Mouse (Mus musculus) heart, adult 2 months (tissue): ENCODE results near the gene Slc7a11. TPM values are rescaled to one million over a fixed set of nuclear protein-coding genes. Genes with fewer than 3 reads are reported as not detected.
"Not testable (repeated sequence)": the region's sequence is repeated elsewhere in the genome, so short reads cannot be mapped to it uniquely, and the experiment has no call there.

Experiments
- DNase-seq, 2 experiments: peaks; one replicate each; pipeline ENCODE4 v3.0.0; 2021
- H3K27ac ChIP-seq: fragments of 200-600 bp; 2 replicates; pipeline ENCODE4 v1.8.1; 2022
- H3K27me3 ChIP-seq: fragments of 200-500 bp; 2 replicates; pipeline ENCODE4 v1.6.1; 2012; ENCODE audit warnings: mild to moderate bottlenecking, low read length, inconsistent platforms, mixed read lengths; ENCODE audit not compliant: control insufficient read depth, insufficient read depth
- H3K36me3 ChIP-seq: fragments of 200-500 bp; 2 replicates; pipeline ENCODE4 v1.6.1; 2012; ENCODE audit warnings: low read length, inconsistent platforms; ENCODE audit not compliant: control insufficient read depth, insufficient read depth
- H3K4me1 ChIP-seq: fragments of 200-500 bp; 2 replicates; pipeline ENCODE4 v1.6.1; 2011; ENCODE audit warnings: low read length; ENCODE audit not compliant: control insufficient read depth, insufficient read depth
- H3K4me3 ChIP-seq: fragments of 200-600 bp; 2 replicates; pipeline ENCODE4 v1.8.1; 2022
- H3K79me2 ChIP-seq: fragments of 200-500 bp; replicated peaks from 2 replicates; pipeline ENCODE4 v1.6.1; 2012; ENCODE audit warnings: mild to moderate bottlenecking, inconsistent platforms, low read length, moderate library complexity, mixed read lengths; ENCODE audit not compliant: control insufficient read depth, insufficient read depth
- H3K9ac ChIP-seq: fragments of 200-500 bp; 2 replicates; pipeline ENCODE4 v1.6.1; 2012; ENCODE audit warnings: low read depth, mild to moderate bottlenecking, control low read depth, inconsistent platforms, low read length, mixed read lengths
- CTCF ChIP-seq: fragments of 200-600 bp; IDR thresholded peaks from 2 replicates; pipeline ENCODE4 v1.8.1; 2022; ENCODE audit warnings: antibody characterized with exemption, mild to moderate bottlenecking, moderate library complexity
- EP300 ChIP-seq: fragments of 200-500 bp; IDR thresholded peaks from 2 replicates; pipeline ENCODE4 v1.6.1; 2011; ENCODE audit warnings: low read depth, low read length, control low read depth; ENCODE audit not compliant: insufficient read depth
- POLR2A ChIP-seq: fragments of 200-500 bp; IDR thresholded peaks from 2 replicates; pipeline ENCODE4 v1.6.1; 2011; ENCODE audit warnings: mild to moderate bottlenecking, low read depth, low read length, control low read depth; ENCODE audit not compliant: insufficient read depth
- WGBS: fragments of 180-500 bp; shearing (Covaris S2); methylation state at CpG from one replicate; pipeline ENCODE4 v1.1.7; 2018; 5-methylcytosine and 5-hydroxymethylcytosine counted together
- intact Hi-C: fragments of 180-260 bp; cut with DNase I; formaldehyde crosslinking; loops from one replicate; pipeline ENCODE4 v1.15.1; 2025
- polyA plus RNA-seq: library from polyadenylated mRNA; depleted of rRNA; stranded (reverse); fragments of >200 nt; gene quantifications from 2 replicates; pipeline ENCODE4 v1.2.3, GENCODE M21; 2012
- total RNA-seq, 2 experiments: library from RNA; stranded (reverse); gene quantifications; 2 replicates each; pipeline ENCODE4 v1.2.3; 2021

Slc7a11 gene
- total and polyA plus RNA-seq, 3 experiments, result 0.02 to 0.20 TPM; not detected in 1

- Histone ChIP-seq H3K79me2 (no peaks in the 10 kb centered on the region), H3K4me1 (no peaks in the 10 kb centered on the region), H3K36me3 (no peaks in the 10 kb centered on the region), H3K27me3 (no peaks in the 10 kb centered on the region), H3K4me3 (no peak overlapping the region), H3K9ac (no peak overlapping the region), H3K27ac (no peak overlapping the region)
- TF ChIP-seq POLR2A, result no peak
- no peak for TF ChIP-seq EP300
- no peak for TF ChIP-seq CTCF
- WGBS, result 85% methylated on average over 5 of the region's 5 CpGs
- no peak for DNase-seq
- intact Hi-C loops, result no loop called here
Observed at GRCm38 (mm10) chr3:50439429-50439828, 4.0 kb downstream of the Slc7a11 start.

GRCm38 (mm10) chr3:50438520-50439253 is 4.7 kb downstream of the Slc7a11 start:
- TF ChIP-seq EP300 (no peak), POLR2A (no peak), CTCF (no peak)
- no peak overlapping the region for H3K27ac ChIP-seq

DNA sequence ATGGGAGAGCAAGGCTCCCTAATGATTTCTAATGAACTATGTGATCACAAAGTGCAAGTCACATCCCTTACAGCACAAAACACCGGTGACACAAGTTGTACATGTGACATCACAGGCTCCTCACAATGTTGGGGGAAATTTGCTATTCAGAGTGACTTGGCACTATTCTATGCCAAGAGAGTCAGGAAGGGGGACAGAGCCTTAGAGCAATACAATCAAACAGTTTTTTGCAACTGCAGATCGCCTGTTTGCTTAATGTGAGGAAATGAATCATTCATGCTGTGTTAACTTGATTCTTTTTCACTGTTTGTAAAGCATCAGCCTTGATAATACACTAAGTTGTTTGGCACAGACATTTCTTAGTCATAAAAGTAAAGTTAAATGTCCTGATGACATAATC is 5.3 kb downstream of the Slc7a11 start:
- DNase-seq, H3K79me2 ChIP-seq, H3K9ac ChIP-seq, H3K4me1 ChIP-seq, H3K4me3 ChIP-seq, H3K36me3 ChIP-seq, H3K27ac ChIP-seq, H3K27me3 ChIP-seq, intact Hi-C loops: not testable (repeated sequence)
- WGBS, result 25% methylated on average over 2 of the region's 2 CpGs

More at GRCm38 (mm10) chr3:50438520-50439253, 4.7 kb downstream of the Slc7a11 start:
- Histone ChIP-seq H3K4me1 (no peaks in the 10 kb centered on the region), H3K36me3 (no peaks in the 10 kb centered on the region), H3K27me3 (no peaks in the 10 kb centered on the region), H3K79me2 (no peaks in the 10 kb centered on the region), H3K9ac (no peak overlapping the region), H3K4me3 (no peak overlapping the region)
- 44% methylated on average over 4 of the region's 4 CpGs for WGBS
- intact Hi-C loops, result no loop called here
- DNase-seq, result no peak

GRCm38 (mm10) chr3:50436409-50436808 is 7.0 kb downstream of the Slc7a11 start:
- H3K27me3 ChIP-seq, DNase-seq, H3K4me1 ChIP-seq, H3K9ac ChIP-seq, H3K4me3 ChIP-seq, H3K36me3 ChIP-seq, intact Hi-C loops, H3K27ac ChIP-seq, H3K79me2 ChIP-seq: not testable (repeated sequence)
- WGBS, result 77% methylated on average over 2 of the region's 2 CpGs

GRCm38 (mm10) chr3:50433831-50434230 is 9.6 kb downstream of the Slc7a11 start:
- Histone ChIP-seq H3K4me3 (no peak overlapping the region), H3K4me1 (no peaks in the 10 kb centered on the region), H3K27ac (no peak overlapping the region), H3K36me3 (no peaks in the 10 kb centered on the region), H3K9ac (no peak overlapping the region), H3K79me2 (no peaks in the 10 kb centered on the region), H3K27me3 (no peaks in the 10 kb centered on the region)
- WGBS, result 58% methylated on average over 4 of the region's 4 CpGs
- intact Hi-C loops, result no loop called here
- DNase-seq, result no peak
- TF ChIP-seq CTCF, result no peak
- no peak for TF ChIP-seq EP300
- TF ChIP-seq POLR2A, result no peak

DNA sequence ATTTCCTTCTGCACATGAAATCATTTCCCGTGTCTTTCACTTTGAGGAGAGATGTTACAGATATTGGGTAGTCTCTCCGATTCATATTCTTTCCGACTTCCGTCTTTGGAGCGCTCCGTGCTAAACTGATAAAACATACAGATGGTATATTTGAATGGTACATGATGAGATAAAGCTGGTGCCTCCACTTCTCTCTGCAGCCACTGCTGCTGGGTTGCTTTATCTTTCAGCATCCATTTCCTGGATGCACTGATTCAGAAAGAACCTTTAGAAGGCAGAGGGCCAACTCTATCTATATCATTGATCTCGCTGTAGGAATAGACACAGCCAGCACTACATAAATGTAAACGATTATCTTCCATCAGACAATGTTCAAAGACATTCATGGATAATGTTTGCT is 12.6 kb downstream of the Slc7a11 start:
- H3K36me3 ChIP-seq, result no peaks in the 10 kb centered on the region
- 63% methylated on average over 8 of the region's 8 CpGs for WGBS
- no peak overlapping the region for H3K4me3 ChIP-seq
- TF ChIP-seq CTCF (no peak), POLR2A (no peak), EP300 (no peak)
- intact Hi-C loops, result no loop called here
- no peaks in the 10 kb centered on the region for H3K27me3 ChIP-seq
- no peaks in the 10 kb centered on the region for H3K4me1 ChIP-seq
- no peak overlapping the region for H3K9ac ChIP-seq
- no peaks in the 10 kb centered on the region for H3K79me2 ChIP-seq
- DNase-seq, result no peak
- no peak overlapping the region for H3K27ac ChIP-seq
